Mouse (Mus musculus) forebrain, embryonic 13.5 days (tissue): ENCODE results near the gene Hmgn1. TPM values are rescaled to one million over a fixed set of nuclear protein-coding genes. Genes with fewer than 3 reads are reported as not detected.
"Not testable (repeated sequence)": the region's sequence is repeated elsewhere in the genome, so short reads cannot be mapped to it uniquely, and the experiment has no call there.

Experiments
- ATAC-seq: fragments of 200-750 bp; cut with Nextera tagmentation; 2 replicates; pipeline ENCODE4 v1.8.0; 2017
- H3K27ac ChIP-seq: fragments of 300-500 bp; sonication (generic); 2 replicates; pipeline ENCODE4 v1.5.1; 2015; ENCODE audit warnings: inconsistent platforms, mild to moderate bottlenecking, moderate library complexity
- H3K27me3 ChIP-seq: fragments of 300-500 bp; sonication (generic); 2 replicates; pipeline ENCODE4 v1.6.1; 2015; ENCODE audit warnings: mild to moderate bottlenecking, inconsistent platforms
- H3K36me3 ChIP-seq: fragments of 300-500 bp; sonication (generic); 2 replicates; pipeline ENCODE4 v1.6.1; 2015; ENCODE audit warnings: mild to moderate bottlenecking, inconsistent platforms; ENCODE audit not compliant: poor library complexity, severe bottlenecking
- H3K4me1 ChIP-seq: fragments of 300-500 bp; sonication (generic); 2 replicates; pipeline ENCODE4 v1.6.1; 2015; ENCODE audit warnings: inconsistent platforms
- H3K4me2 ChIP-seq: fragments of 300-500 bp; sonication (generic); 2 replicates; pipeline ENCODE4 v1.6.1; 2015; ENCODE audit warnings: inconsistent platforms, mild to moderate bottlenecking, moderate library complexity
- H3K4me3 ChIP-seq: fragments of 300-500 bp; sonication (generic); 2 replicates; pipeline ENCODE4 v1.5.1; 2015; ENCODE audit warnings: mild to moderate bottlenecking, inconsistent platforms
- H3K9ac ChIP-seq: fragments of 300-500 bp; sonication (generic); 2 replicates; pipeline ENCODE4 v1.6.1; 2015; ENCODE audit warnings: mild to moderate bottlenecking, inconsistent platforms
- H3K9me3 ChIP-seq: fragments of 300-500 bp; sonication (generic); replicated peaks from 2 replicates; pipeline ENCODE4 v1.6.1; 2016; ENCODE audit warnings: inconsistent platforms
- WGBS: fragments of 180-500 bp; shearing (Covaris S2); methylation state at CpG from one replicate; pipeline ENCODE4 v1.1.7; 2015; 5-methylcytosine and 5-hydroxymethylcytosine counted together
- polyA plus RNA-seq: library from polyadenylated mRNA; unstranded; fragments of >200 nt; fragmentation: Nextera tagmentation; extraction: Ambion mirVana; gene quantifications from 2 replicates; pipeline ENCODE4 v1.2.1, GENCODE M21; 2015

The Hmgn1 gene
- polyA plus RNA-seq, 1 experiment from 2014 or later: 774 TPM

DNA sequence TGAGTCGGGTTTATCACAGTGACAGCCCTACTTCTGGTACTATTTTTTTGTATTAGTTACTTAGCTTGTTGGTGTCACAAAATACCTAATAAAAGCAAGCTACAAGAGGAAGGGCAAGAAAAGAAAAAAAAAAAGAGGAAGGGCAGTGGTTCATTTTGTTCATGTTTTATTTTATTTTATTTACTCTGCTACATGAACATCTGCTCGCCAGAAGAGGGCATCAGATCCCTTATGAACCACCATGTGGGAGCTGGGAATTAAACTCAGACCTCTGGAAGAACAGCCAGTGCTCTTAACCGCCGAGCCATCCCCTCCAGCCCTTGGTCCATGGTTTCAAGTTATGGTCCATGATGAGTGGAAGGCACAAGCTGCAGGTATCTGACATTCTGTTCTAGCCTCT, 12.8 kb downstream of the Hmgn1 start:
- ATAC-seq: no peak
- 55% methylated on average over 4 of the region's 4 CpGs for WGBS

GRCm38 (mm10) chr16:96112769-96113168, 14.8 kb downstream of the Hmgn1 start:
- no peaks in the 10 kb centered on the region for H3K4me1 ChIP-seq
- H3K36me3 ChIP-seq: peaks cover 4% of the 10 kb centered on the region; the same call in 1 of the 2 replicates
- ATAC-seq: no peak
- no peak overlapping the region for H3K9ac ChIP-seq
- no peaks in the 10 kb centered on the region for H3K27me3 ChIP-seq
- WGBS: 46% methylated on average over 2 of the region's 2 CpGs
- H3K9me3 ChIP-seq: no peaks in the 10 kb centered on the region
- no peak overlapping the region for H3K27ac ChIP-seq
- no peak overlapping the region for H3K4me3 ChIP-seq
- no peak overlapping the region for H3K4me2 ChIP-seq

More for the DNA sequence above, 12.8 kb downstream of the Hmgn1 start:
- Histone ChIP-seq H3K4me1 (no peaks in the 10 kb centered on the region), H3K27me3 (no peaks in the 10 kb centered on the region), H3K4me2 (no peak overlapping the region), H3K9ac (no peak overlapping the region), H3K36me3 (peaks cover 16% of the 10 kb centered on the region), H3K27ac (no peak overlapping the region), H3K9me3 (no peaks in the 10 kb centered on the region), H3K4me3 (no peak overlapping the region)

DNA sequence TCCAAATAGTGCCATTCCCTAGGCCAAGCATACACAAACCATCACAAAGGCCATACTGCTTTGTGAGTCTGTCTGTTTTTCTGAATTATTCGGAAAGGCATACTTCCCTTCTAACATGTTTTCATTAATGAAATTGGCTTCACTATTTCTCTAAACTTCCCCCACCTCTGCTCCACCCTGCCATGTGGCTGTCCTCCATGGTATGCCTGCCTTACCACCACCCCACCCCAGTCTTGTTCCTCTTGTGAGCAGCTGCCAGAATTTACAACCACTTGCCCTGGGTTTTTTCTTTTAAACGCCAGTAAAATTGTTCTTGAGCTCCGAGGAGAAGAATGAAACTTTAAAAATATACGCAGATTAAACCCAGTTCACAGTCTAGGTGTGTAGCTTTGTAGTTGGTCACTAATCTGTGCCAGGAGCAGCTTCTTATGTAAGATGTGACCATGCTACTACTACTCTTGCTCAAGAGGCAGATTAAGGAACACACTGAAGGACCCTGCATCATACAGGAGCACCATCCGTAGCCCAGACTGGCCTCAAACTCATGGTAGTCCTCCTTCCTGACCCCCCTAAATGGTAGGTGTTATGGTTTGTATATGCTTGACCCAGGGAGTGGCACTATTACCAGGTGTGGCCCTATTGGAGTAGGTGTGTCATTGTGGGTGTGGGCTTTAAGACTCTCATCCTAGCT, 16.7 kb downstream of the Hmgn1 start:
- WGBS: 86% methylated on average over 5 of the region's 5 CpGs
- H3K9me3 ChIP-seq: no peaks in the 10 kb centered on the region
- no peaks in the 10 kb centered on the region for H3K36me3 ChIP-seq
- H3K9ac ChIP-seq: no peak overlapping the region
- no peak for ATAC-seq
- no peak overlapping the region for H3K4me2 ChIP-seq
- H3K4me1 ChIP-seq: no peaks in the 10 kb centered on the region
- no peak overlapping the region for H3K4me3 ChIP-seq
- H3K27me3 ChIP-seq: no peaks in the 10 kb centered on the region
- no peak overlapping the region for H3K27ac ChIP-seq

- H3K27me3 ChIP-seq: no peaks in the 10 kb centered on the region
- H3K4me3 ChIP-seq: no peak overlapping the region
- no peak for ATAC-seq
- H3K4me1 ChIP-seq: no peaks in the 10 kb centered on the region
- no peak overlapping the region for H3K9ac ChIP-seq
- no peaks in the 10 kb centered on the region for H3K36me3 ChIP-seq
- H3K9me3 ChIP-seq: no peaks in the 10 kb centered on the region
- H3K27ac ChIP-seq: no peak overlapping the region
- 77% methylated on average over 4 of the region's 4 CpGs for WGBS
- H3K4me2 ChIP-seq: no peak overlapping the region
These were observed 17.9 kb downstream of the Hmgn1 start for GRCm38 (mm10) chr16:96109673-96110072.

- Histone ChIP-seq H3K27ac (no peak overlapping the region), H3K4me2 (no peak overlapping the region), H3K27me3 (no peaks in the 10 kb centered on the region), H3K36me3 (no peaks in the 10 kb centered on the region), H3K4me3 (no peak overlapping the region), H3K9me3 (no peaks in the 10 kb centered on the region), H3K4me1 (no peaks in the 10 kb centered on the region), H3K9ac (no peak overlapping the region)
- 33% methylated on average over 2 of the region's 2 CpGs for WGBS
- ATAC-seq: no peak
These were observed 24.5 kb downstream of the Hmgn1 start for GRCm38 (mm10) chr16:96103036-96103435.

- not testable (repeated sequence) for H3K4me3 ChIP-seq, ATAC-seq, H3K9me3 ChIP-seq, H3K36me3 ChIP-seq, H3K4me1 ChIP-seq, H3K9ac ChIP-seq, H3K27me3 ChIP-seq, H3K4me2 ChIP-seq, H3K27ac ChIP-seq
These were observed 29.7 kb downstream of the Hmgn1 start for GRCm38 (mm10) chr16:96097811-96098210.

- no peaks in the 10 kb centered on the region for H3K4me1 ChIP-seq
- no peak overlapping the region for H3K4me2 ChIP-seq
- no peaks in the 10 kb centered on the region for H3K9me3 ChIP-seq
- no peak overlapping the region for H3K27ac ChIP-seq
- H3K4me3 ChIP-seq: no peak overlapping the region
- WGBS: 90% methylated on average over 5 of the region's 5 CpGs
- H3K9ac ChIP-seq: no peak overlapping the region
- ATAC-seq: no peak
- H3K36me3 ChIP-seq: no peaks in the 10 kb centered on the region
- no peaks in the 10 kb centered on the region for H3K27me3 ChIP-seq
These were observed 31.6 kb downstream of the Hmgn1 start for GRCm38 (mm10) chr16:96095966-96096365.

DNA sequence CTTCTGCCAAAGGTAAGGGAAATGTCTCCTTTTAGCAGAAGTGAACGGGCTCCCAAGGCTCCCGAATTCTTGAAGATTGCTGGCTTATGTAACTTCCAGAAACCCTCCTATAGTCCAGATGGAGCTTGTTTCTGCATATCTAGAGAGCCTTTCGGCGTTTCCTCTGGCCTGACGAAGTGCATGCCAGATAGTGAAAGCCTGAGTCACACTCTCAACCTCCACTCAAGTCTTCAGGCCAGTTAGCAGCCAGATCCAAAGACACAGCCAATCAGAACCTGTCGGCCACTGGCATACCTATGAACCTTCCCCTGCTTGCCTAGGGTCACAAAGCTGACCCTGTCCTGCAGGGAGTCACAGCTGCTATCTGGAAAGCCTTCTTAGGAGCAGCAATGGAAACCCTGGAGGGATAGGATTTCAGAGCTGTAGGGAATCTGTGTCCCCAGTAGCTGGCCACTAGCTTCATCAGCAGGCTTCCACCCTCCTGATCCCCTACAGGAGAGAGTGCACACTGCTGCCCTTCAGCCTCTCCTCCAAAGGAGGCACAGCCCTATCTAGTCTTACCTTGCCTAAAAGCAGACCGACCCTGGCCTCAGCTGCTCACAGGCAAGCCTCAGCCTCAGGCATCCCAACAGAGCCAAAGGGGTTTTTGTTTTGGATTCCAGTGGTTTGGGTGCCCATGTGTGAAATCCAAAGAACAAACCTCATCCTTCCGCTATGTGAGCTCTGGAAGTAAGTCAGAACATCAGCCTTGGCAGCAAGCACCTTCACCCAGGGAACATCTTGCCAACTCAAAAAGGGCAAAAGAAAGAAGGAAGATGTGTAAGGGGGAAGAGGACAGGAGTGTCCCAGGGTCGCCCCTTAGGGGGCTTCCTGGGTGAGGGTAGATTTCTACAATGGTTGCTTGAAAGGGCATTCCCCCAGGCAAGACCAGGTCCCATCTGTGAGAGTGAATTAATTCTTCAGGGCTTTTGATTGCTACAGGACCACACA, 35.7 kb downstream of the Hmgn1 start:
- ATAC-seq: no peak
- H3K4me2 ChIP-seq: no peak overlapping the region
- no peaks in the 10 kb centered on the region for H3K27me3 ChIP-seq
- WGBS: 71% methylated on average over 9 of the region's 9 CpGs
- H3K4me3 ChIP-seq: no peak overlapping the region
- no peaks in the 10 kb centered on the region for H3K36me3 ChIP-seq
- H3K27ac ChIP-seq: no peak overlapping the region
- H3K9me3 ChIP-seq: no peaks in the 10 kb centered on the region
- no peaks in the 10 kb centered on the region for H3K4me1 ChIP-seq
- no peak overlapping the region for H3K9ac ChIP-seq

- Histone ChIP-seq H3K4me1 (0 out of 2 replicates have a peak, but pooled peaks cover 4% of the 10 kb centered on the region), H3K27me3 (no peaks in the 10 kb centered on the region), H3K4me2 (no peak overlapping the region), H3K9ac (no peak overlapping the region), H3K27ac (no peak overlapping the region), H3K36me3 (no peaks in the 10 kb centered on the region), H3K4me3 (no peak overlapping the region), H3K9me3 (no peaks in the 10 kb centered on the region)
- WGBS: 75% methylated on average over 5 of the region's 5 CpGs
- no peak for ATAC-seq
These were observed 39.4 kb downstream of the Hmgn1 start for GRCm38 (mm10) chr16:96088120-96088519.

- Histone ChIP-seq H3K4me1 (0 out of 2 replicates have a peak, but pooled peaks cover 6% of the 10 kb centered on the region), H3K27ac (no peak overlapping the region), H3K4me3 (no peak overlapping the region), H3K36me3 (no peaks in the 10 kb centered on the region), H3K4me2 (no peak overlapping the region), H3K27me3 (no peaks in the 10 kb centered on the region), H3K9me3 (no peaks in the 10 kb centered on the region), H3K9ac (no peak overlapping the region)
- no peak for ATAC-seq
- 79% methylated on average over 4 of the region's 4 CpGs for WGBS
These were observed 40.1 kb downstream of the Hmgn1 start for GRCm38 (mm10) chr16:96087436-96087835.

DNA sequence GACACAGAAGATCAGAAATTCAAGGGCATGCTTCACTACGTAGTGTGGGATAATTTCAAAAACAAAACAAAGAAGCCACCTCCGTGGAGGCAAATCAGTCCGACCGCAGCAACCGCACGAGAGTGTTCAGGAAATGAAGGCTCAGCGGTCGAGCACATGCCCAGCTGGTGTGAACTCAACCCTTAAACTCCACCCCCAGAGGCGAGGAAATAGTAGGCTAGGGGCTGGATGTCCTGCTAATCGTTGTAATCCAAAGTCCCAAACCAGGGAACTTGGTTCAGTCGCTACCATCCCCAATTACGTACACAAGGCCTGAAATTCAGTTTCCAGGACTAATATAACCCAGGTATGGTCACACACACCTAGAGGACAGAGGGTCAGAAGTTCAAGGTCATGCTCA, 40.5 kb downstream of the Hmgn1 start:
- Histone ChIP-seq H3K27me3 (no peaks in the 10 kb centered on the region), H3K4me2 (no peak overlapping the region), H3K9ac (no peak overlapping the region), H3K4me3 (no peak overlapping the region), H3K36me3 (no peaks in the 10 kb centered on the region), H3K4me1 (0 out of 2 replicates have a peak, but pooled peaks cover 6% of the 10 kb centered on the region), H3K9me3 (no peaks in the 10 kb centered on the region), H3K27ac (no peak overlapping the region)
- ATAC-seq: no peak
- 84% methylated on average over 12 of the region's 12 CpGs for WGBS

- no peak for ATAC-seq
- Histone ChIP-seq H3K9ac (no peak overlapping the region), H3K4me2 (no peak overlapping the region), H3K36me3 (peaks cover under 1% of the 10 kb centered on the region), H3K4me3 (no peak overlapping the region), H3K27me3 (no peaks in the 10 kb centered on the region), H3K27ac (no peak overlapping the region), H3K4me1 (peaks cover 12% of the 10 kb centered on the region), H3K9me3 (no peaks in the 10 kb centered on the region)
These were observed 41.9 kb downstream of the Hmgn1 start for GRCm38 (mm10) chr16:96085597-96085996.
